In the genomic region with DNA sequence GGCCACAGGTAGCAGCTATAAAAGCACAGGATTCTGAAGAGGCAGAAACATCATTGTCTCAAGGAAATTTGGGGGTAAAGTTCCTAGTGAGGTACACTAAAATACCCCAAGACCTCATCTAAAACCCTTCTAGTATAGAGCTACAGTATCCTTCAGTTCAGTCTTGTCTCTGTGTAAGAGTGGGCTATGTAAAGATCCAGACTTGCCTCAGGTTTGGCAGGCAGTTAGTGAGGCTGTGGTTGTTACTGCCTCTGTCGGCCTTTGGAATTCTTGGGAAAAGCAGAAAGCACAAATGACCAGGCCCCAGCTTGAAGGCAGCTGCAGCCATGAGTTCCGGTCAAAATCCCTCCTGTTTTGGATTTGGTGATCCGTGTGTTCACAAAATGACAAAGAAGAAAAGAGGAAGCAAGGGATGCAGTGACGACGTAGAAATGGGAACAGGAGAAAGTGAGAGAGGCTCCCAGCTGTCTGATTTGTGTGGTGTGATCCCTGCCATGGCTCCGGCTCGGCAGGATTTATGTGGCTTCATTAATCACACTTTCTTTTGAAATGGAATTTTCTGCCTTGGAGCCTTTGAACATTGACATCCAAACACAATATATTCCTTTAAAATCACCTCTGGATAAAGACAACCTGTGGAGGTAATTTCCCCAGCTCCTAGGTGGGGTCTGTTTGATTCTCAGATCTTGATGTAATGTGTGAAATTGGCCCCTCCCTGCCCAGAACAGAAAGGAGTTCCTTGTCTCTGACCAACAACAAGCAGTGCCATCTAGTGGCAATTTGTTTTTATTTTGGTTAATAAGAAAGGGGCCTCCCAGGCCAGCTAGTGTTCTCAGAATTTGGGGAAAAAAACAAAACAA, we compare ENCODE assay signal across 8 mouse cellular contexts.
DNase-seq lines count a peak whose midpoint lies in the region; ATAC-seq lines count a peak whose summit lies in the region.

No protein-coding gene starts in this region.

- peak; percentile 58 to 61 for DNase-seq in right cerebral cortex, postnatal 10 days (ENCODE audit: low spot score in 2 of 2)
- no peak for DNase-seq in right cerebral cortex, postnatal 14 days
- peak; percentile 81 to 95 for DNase-seq in cerebellum, postnatal 10 days
- DNase-seq in kidney, postnatal 10 days: peak; percentile 48
- DNase-seq in mesoderm, embryonic 11.5 days (ENCODE audit: low read depth, low spot score): peak; percentile 72
- no peak for DNase-seq in natural killer cell, adult 2 months (ENCODE audit: low spot score in 2 of 2)
- no peak for DNase-seq in urinary bladder, postnatal 25 days (ENCODE audit: low spot score)

- ATAC-seq in granulocyte monocyte progenitor cell, adult 5-6 weeks (replicated peaks; ENCODE audit: poor library complexity, severe bottlenecking): peak; percentile 75

Comparison
In these comparisons a context has a peak if more than half of its experiments do, and no peak if none do; other contexts are left out.
1. DNase-seq: peak in right cerebral cortex, postnatal 10 days (2 of 2), cerebellum, postnatal 10 days (2 of 2), kidney, postnatal 10 days (single experiment) and mesoderm, embryonic 11.5 days (single experiment); none in right cerebral cortex, postnatal 14 days (single experiment), natural killer cell, adult 2 months (0 of 2) and urinary bladder, postnatal 25 days (single experiment).